In genomic region chr8:120719586-120720236, GRCm38 (mm10) we compare ENCODE assay signal across 29 mouse cellular contexts. TPM values are rescaled to one million over a fixed set of nuclear protein-coding genes. Genes with fewer than 3 reads are reported as not detected.
DNase-seq lines count a peak whose midpoint lies in the region; ATAC-seq and TF ChIP-seq lines count a peak whose summit lies in the region.
"Had no signal": no experiment of that assay in that cellular context is flagged by ENCODE, and none has a peak within 500 bp of the region (broad histone marks: within the 10 kb centered on the region; RNA-seq: fewer than 3 reads in every experiment).

No protein-coding gene starts in this region.

- H3K27me3 ChIP-seq in liver, postnatal 0 days (ENCODE audit: insufficient read depth, low read length) = no peaks in the 10 kb centered on the region
- H3K27me3 ChIP-seq in liver, embryonic 12.5 days (replicated peaks) = no peaks in the 10 kb centered on the region
- H3K27me3 ChIP-seq: embryonic facial prominence, embryonic 12.5 days; neural tube, embryonic 13.5 days had no signal

- no peak for TF ChIP-seq CTCF in liver, postnatal 0 days (IDR thresholded peaks at IDR 0.05; ENCODE audit: low read depth)
- TF ChIP-seq CTCF in gastrocnemius, adult 2 months (IDR thresholded peaks at IDR 0.05) = no peak

- H3K27ac ChIP-seq in liver, postnatal 0 days (ENCODE audit: low read depth) = no peak overlapping the region
- H3K27ac ChIP-seq in liver, embryonic 12.5 days = no peak overlapping the region
- peak overlapping the region; percentile 55 for H3K27ac ChIP-seq in brown adipose tissue, adult 24 weeks (replicated peaks; ENCODE audit: low read depth, low read length)
- H3K27ac ChIP-seq in gastrocnemius, adult 2 months = no peak overlapping the region
- H3K27ac ChIP-seq: embryonic facial prominence, embryonic 12.5 days; heart, embryonic 15.5 days; layer of hippocampus, adult 2 months; left cerebral cortex, adult 2 months; limb, embryonic 13.5 days; midbrain, embryonic 10.5 days; neural tube, embryonic 13.5 days had no signal

- no peak overlapping the region for H3K9ac ChIP-seq in liver, postnatal 0 days (replicated peaks)
- no peak overlapping the region for H3K9ac ChIP-seq in liver, embryonic 12.5 days
- H3K9ac ChIP-seq: embryonic facial prominence, embryonic 12.5 days; heart, embryonic 15.5 days; limb, embryonic 13.5 days; neural tube, embryonic 13.5 days had no signal

- H3K9me3 ChIP-seq in liver, postnatal 0 days (ENCODE audit: low read length) = 0 out of 2 replicates have a peak, but pooled peaks cover 3% of the 10 kb centered on the region
- H3K9me3 ChIP-seq in liver, embryonic 12.5 days (replicated peaks) = peaks cover 12% of the 10 kb centered on the region; the same call in 1 of the 2 replicates
- H3K9me3 ChIP-seq: embryonic facial prominence, embryonic 12.5 days; heart, embryonic 15.5 days; midbrain, embryonic 10.5 days; neural tube, embryonic 13.5 days had no signal

- H3K4me3 ChIP-seq in liver, postnatal 0 days (ENCODE audit: low read depth, low read length) = no peak overlapping the region
- no peak overlapping the region for H3K4me3 ChIP-seq in liver, embryonic 12.5 days
- H3K4me3 ChIP-seq in brown adipose tissue, adult 24 weeks (ENCODE audit: insufficient read depth, low read depth, low read length) = no peak overlapping the region
- no peak overlapping the region for H3K4me3 ChIP-seq in gastrocnemius, adult 2 months
- H3K4me3 ChIP-seq: embryonic facial prominence, embryonic 12.5 days; heart, embryonic 15.5 days; layer of hippocampus, adult 2 months; left cerebral cortex, adult 2 months; limb, embryonic 13.5 days; midbrain, embryonic 10.5 days; neural tube, embryonic 13.5 days had no signal

- intact Hi-C loops in gastrocnemius, adult 2 months (cut with DNase I) = no loop called here

- H3K36me3 ChIP-seq in liver, postnatal 0 days (replicated peaks; ENCODE audit: insufficient read depth, low read length) = no peaks in the 10 kb centered on the region
- no peaks in the 10 kb centered on the region for H3K36me3 ChIP-seq in liver, embryonic 12.5 days
- H3K36me3 ChIP-seq: embryonic facial prominence, embryonic 12.5 days; heart, embryonic 15.5 days; limb, embryonic 13.5 days; midbrain, embryonic 10.5 days; neural tube, embryonic 13.5 days had no signal

- no peak overlapping the region for H3K4me2 ChIP-seq in liver, postnatal 0 days (ENCODE audit: low read depth, low read length)
- no peak overlapping the region for H3K4me2 ChIP-seq in liver, embryonic 12.5 days
- H3K4me2 ChIP-seq: embryonic facial prominence, embryonic 12.5 days; heart, embryonic 15.5 days; limb, embryonic 13.5 days; liver, embryonic 11.5 days; neural tube, embryonic 13.5 days had no signal

- WGBS in liver, postnatal 0 days (ENCODE audit: insufficient replicate concordance) = 41% methylated on average over 19 of the region's 19 CpGs
- 46% methylated on average over 19 of the region's 19 CpGs for WGBS in liver, embryonic 12.5 days (ENCODE audit: insufficient replicate concordance)

- no peak for DNase-seq in liver, postnatal 0 days
- no peak for DNase-seq in adrenal gland, postnatal 25 days
- no peak for DNase-seq in gastrocnemius, adult 2 months
- DNase-seq: adrenal gland, adult 8-10 months; B cell, adult 2 months; cerebellum, adult 18-20 months; cerebellum, postnatal 25 days; embryo, embryonic 11 days; gastrocnemius, postnatal 25 days; kidney, adult 11 months; kidney, postnatal 36 days; lung, adult 18-20 months; lung, postnatal 4 days; right cerebral cortex, postnatal 4 days had no signal

- ATAC-seq in liver, postnatal 0 days = 0 out of 2 replicates have a peak, but pooled peaks have one; percentile 16
- no peak for ATAC-seq in liver, embryonic 12.5 days
- ATAC-seq in megakaryocyte, adult 5-6 weeks (ENCODE audit: poor library complexity, severe bottlenecking) = peak; percentile 38; the same call in 1 of the 2 replicates
- ATAC-seq: forebrain, embryonic 14.5 days; hindbrain, embryonic 16.5 days; lung, postnatal 0 days had no signal

- no peak for TF ChIP-seq EP300 in liver, postnatal 0 days (IDR thresholded peaks at IDR 0.05; ENCODE audit: low read depth)

- H3K4me1 ChIP-seq in liver, postnatal 0 days (ENCODE audit: insufficient read depth) = peaks cover 4% of the 10 kb centered on the region; the same call in 1 of the 2 replicates
- H3K4me1 ChIP-seq in liver, embryonic 12.5 days = 0 out of 2 replicates have a peak, but pooled peaks cover 1% of the 10 kb centered on the region
- no peaks in the 10 kb centered on the region for H3K4me1 ChIP-seq in brown adipose tissue, adult 24 weeks (ENCODE audit: control insufficient read depth, insufficient read depth, insufficient read length, low read length)
- H3K4me1 ChIP-seq: embryonic facial prominence, embryonic 12.5 days; midbrain, embryonic 10.5 days; neural tube, embryonic 13.5 days had no signal

RNA-seq across cellular contexts. Expression of gene Irf8, which starts 16.4 kb away (rescaled TPM):
- polyA plus RNA-seq in liver, postnatal 0 days (2015; fragmentation: Nextera tagmentation; extraction: Ambion mirVana) = 28.3 and 31.8 TPM in 2 replicates
- 10.6 TPM in 2 replicates for polyA plus RNA-seq in liver, embryonic 12.5 days (2016; fragmentation: Nextera tagmentation; extraction: Ambion mirVana)
- 2.3 and 4.2 TPM in 2 replicates for polyA plus RNA-seq in brown adipose tissue, adult 24 weeks (2012; ENCODE audit: insufficient read depth, insufficient read length, missing spikeins)
- 167 and 175 TPM in 2 replicates for total RNA-seq in megakaryocyte, adult 5-6 weeks (2015)
- total RNA-seq in megakaryocyte, adult 5-6 weeks (2017) = 282 and 289 TPM in 2 replicates
- 26.9 and 51.2 TPM in 2 replicates for total RNA-seq in adrenal gland, postnatal 25 days (2021)
- total RNA-seq in gastrocnemius, adult 2 months (2021) = 10 to 100 TPM in 1 of 2 experiments, 1 to 10 TPM in 1; 4.8 to 11.2 TPM

RNA-seq across cellular contexts. Expression of gene Emc8, which starts 51.3 kb away (rescaled TPM):
- 81.1 and 83.9 TPM in 2 replicates for polyA plus RNA-seq in liver, postnatal 0 days (2015; fragmentation: Nextera tagmentation; extraction: Ambion mirVana)
- polyA plus RNA-seq in liver, embryonic 12.5 days (2016; fragmentation: Nextera tagmentation; extraction: Ambion mirVana) = 171 and 180 TPM in 2 replicates
- 78.9 and 99.3 TPM in 2 replicates for polyA plus RNA-seq in brown adipose tissue, adult 24 weeks (2012; ENCODE audit: insufficient read depth, insufficient read length, missing spikeins)
- total RNA-seq in megakaryocyte, adult 5-6 weeks (2015) = 46.7 and 48.7 TPM in 2 replicates
- 41.6 and 51.3 TPM in 2 replicates for total RNA-seq in megakaryocyte, adult 5-6 weeks (2017)
- total RNA-seq in adrenal gland, postnatal 25 days (2021) = 84.6 and 90.1 TPM in 2 replicates
- 10 to 100 TPM; 22.2 to 25.6 TPM for total RNA-seq in gastrocnemius, adult 2 months (2021)

RNA-seq across cellular contexts. Expression of gene Cox4i1, which starts 51.7 kb away (rescaled TPM):
- 1,191 and 1,240 TPM in 2 replicates for polyA plus RNA-seq in liver, postnatal 0 days (2015; fragmentation: Nextera tagmentation; extraction: Ambion mirVana)
- 769 and 831 TPM in 2 replicates for polyA plus RNA-seq in liver, embryonic 12.5 days (2016; fragmentation: Nextera tagmentation; extraction: Ambion mirVana)
- 3,967 and 4,844 TPM in 2 replicates for polyA plus RNA-seq in brown adipose tissue, adult 24 weeks (2012; ENCODE audit: insufficient read depth, insufficient read length, missing spikeins)
- 776 and 796 TPM in 2 replicates for total RNA-seq in megakaryocyte, adult 5-6 weeks (2015)
- total RNA-seq in megakaryocyte, adult 5-6 weeks (2017) = 479 and 480 TPM in 2 replicates
- total RNA-seq in adrenal gland, postnatal 25 days (2021) = 1,243 and 1,285 TPM in 2 replicates
- total RNA-seq in gastrocnemius, adult 2 months (2021) = 1,000 to 10,000 TPM; 1,376 to 1,812 TPM

RNA-seq across cellular contexts. Expression of gene Gm27021, which starts 51.8 kb away (rescaled TPM):
- polyA plus RNA-seq in liver, postnatal 0 days (2015; fragmentation: Nextera tagmentation; extraction: Ambion mirVana) = 0.58 and 1.4 TPM in 2 replicates
- polyA plus RNA-seq in liver, embryonic 12.5 days (2016; fragmentation: Nextera tagmentation; extraction: Ambion mirVana) = 0.69 and 0.79 TPM in 2 replicates
- polyA plus RNA-seq in brown adipose tissue, adult 24 weeks (2012; ENCODE audit: insufficient read depth, insufficient read length, missing spikeins) = not detected in 2 replicates
- total RNA-seq in megakaryocyte, adult 5-6 weeks (2015) = not detected in 2 replicates
- 0.29 TPM in 1 of 2 replicates, not detected in the other for total RNA-seq in megakaryocyte, adult 5-6 weeks (2017)
- not detected in 2 replicates for total RNA-seq in adrenal gland, postnatal 25 days (2021)
- total RNA-seq in gastrocnemius, adult 2 months (2021) = not detected
- total RNA-seq: gastrocnemius, postnatal 25 days; heart, postnatal 25 days had no signal
